Mouse (Mus musculus) embryonic fibroblast, embryonic 13.5 days (primary cell): ENCODE results near the gene Snx8. TPM values are rescaled to one million over a fixed set of nuclear protein-coding genes. Genes with fewer than 3 reads are reported as not detected.

Source experiments
- H3K27ac ChIP-seq: 2 replicates; pipeline ENCODE4 v1.5.1; 2012; ENCODE audit warnings: low read length, control low read depth, inconsistent platforms; ENCODE audit not compliant: insufficient read depth
- H3K4me1 ChIP-seq: 2 replicates; pipeline ENCODE4 v1.6.1; 2011; ENCODE audit warnings: low read length; ENCODE audit not compliant: control insufficient read depth, insufficient read depth
- H3K4me3 ChIP-seq: 2 replicates; pipeline ENCODE4 v1.5.1; 2011; ENCODE audit warnings: mild to moderate bottlenecking, control low read depth, low read length; ENCODE audit not compliant: insufficient read depth
- CTCF ChIP-seq: IDR thresholded peaks from 2 replicates; pipeline ENCODE4 v1.5.1; 2011; ENCODE audit warnings: mild to moderate bottlenecking, control low read depth, low read length, moderate library complexity, borderline replicate concordance; ENCODE audit not compliant: insufficient read depth
- POLR2A ChIP-seq: IDR thresholded peaks from 2 replicates; pipeline ENCODE4 v1.6.1; 2011; ENCODE audit warnings: low read depth, mild to moderate bottlenecking, control low read depth, low read length, moderate library complexity
- polyA plus RNA-seq: library from polyadenylated mRNA; stranded (reverse); fragments of >200 nt; gene quantifications from 2 replicates; pipeline ENCODE4 v1.2.4, GENCODE M21; 2011; ENCODE audit warnings: low read depth; ENCODE audit not compliant: missing spikeins, insufficient read length

Gene Snx8
- polyA plus RNA-seq, 1 experiment, result 16.4 TPM

GRCm38 (mm10) chr5:140384462-140384861 is 4.6 kb downstream of the Snx8 start:
- Histone ChIP-seq H3K27ac (peak overlapping the region; percentile 79), H3K4me1 (peaks cover 13% of the 10 kb centered on the region), H3K4me3 (no peak overlapping the region)
- TF ChIP-seq CTCF (no peak), POLR2A (no peak)

DNA sequence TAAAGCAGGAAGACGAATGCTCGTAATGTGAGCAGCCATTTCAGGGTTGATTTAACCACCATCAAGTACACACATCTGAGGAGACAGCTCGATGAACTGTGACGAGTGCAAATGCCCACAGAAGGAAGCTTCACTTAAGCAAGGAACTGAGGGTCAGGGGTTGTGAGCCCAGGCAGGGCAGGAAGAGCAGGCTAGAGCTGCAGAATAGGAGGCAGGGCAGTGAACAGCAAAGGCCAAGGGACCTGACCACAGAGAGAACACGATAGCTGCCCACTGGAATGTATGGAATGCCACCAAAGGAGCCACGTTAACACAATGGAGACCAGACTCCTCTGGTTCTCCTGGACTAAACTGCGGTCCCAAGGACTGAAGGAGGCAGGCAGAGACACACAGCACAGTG is 5.5 kb downstream of the Snx8 start:
- H3K4me1 ChIP-seq, result peaks cover 16% of the 10 kb centered on the region
- no peak overlapping the region for H3K4me3 ChIP-seq
- TF ChIP-seq POLR2A, result no peak
- no peak for TF ChIP-seq CTCF
- H3K27ac ChIP-seq, result peak overlapping the region; percentile 79

DNA sequence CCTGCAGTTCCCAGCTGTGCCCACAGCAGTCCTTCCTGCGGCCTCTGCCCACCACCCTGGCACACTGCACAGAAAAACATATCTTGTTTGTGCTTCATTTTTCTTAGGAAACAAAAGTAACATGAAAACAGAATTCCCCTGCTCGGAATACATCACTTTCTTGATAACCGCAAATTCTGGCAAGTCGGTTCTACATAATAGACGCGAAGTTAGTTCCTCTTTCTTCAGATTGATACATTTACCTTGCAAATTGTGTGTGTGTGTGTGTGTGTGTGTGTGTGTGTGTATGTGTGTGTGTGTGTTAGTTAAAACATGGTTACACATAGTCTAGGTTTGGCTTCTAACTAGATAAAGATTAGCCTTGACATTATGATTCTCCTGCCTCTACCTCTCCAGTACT is 6.4 kb downstream of the Snx8 start:
- H3K27ac ChIP-seq, result no peak overlapping the region
- no peak for TF ChIP-seq POLR2A
- no peak for TF ChIP-seq CTCF
- no peak overlapping the region for H3K4me3 ChIP-seq
- peaks cover 16% of the 10 kb centered on the region for H3K4me1 ChIP-seq

GRCm38 (mm10) chr5:140381156-140381555 is 7.9 kb downstream of the Snx8 start:
- Histone ChIP-seq H3K27ac (no peak overlapping the region), H3K4me3 (no peak overlapping the region), H3K4me1 (peaks cover 10% of the 10 kb centered on the region; the same call in 1 of the 2 replicates)
- TF ChIP-seq CTCF, result no peak
- TF ChIP-seq POLR2A, result no peak

GRCm38 (mm10) chr5:140379299-140379698 is 9.8 kb downstream of the Snx8 start:
- H3K27ac ChIP-seq, result peak overlapping the region; percentile 11
- peaks cover 10% of the 10 kb centered on the region; the same call in 1 of the 2 replicates for H3K4me1 ChIP-seq
- no peak overlapping the region for H3K4me3 ChIP-seq
- no peak for TF ChIP-seq POLR2A
- TF ChIP-seq CTCF, result no peak

DNA sequence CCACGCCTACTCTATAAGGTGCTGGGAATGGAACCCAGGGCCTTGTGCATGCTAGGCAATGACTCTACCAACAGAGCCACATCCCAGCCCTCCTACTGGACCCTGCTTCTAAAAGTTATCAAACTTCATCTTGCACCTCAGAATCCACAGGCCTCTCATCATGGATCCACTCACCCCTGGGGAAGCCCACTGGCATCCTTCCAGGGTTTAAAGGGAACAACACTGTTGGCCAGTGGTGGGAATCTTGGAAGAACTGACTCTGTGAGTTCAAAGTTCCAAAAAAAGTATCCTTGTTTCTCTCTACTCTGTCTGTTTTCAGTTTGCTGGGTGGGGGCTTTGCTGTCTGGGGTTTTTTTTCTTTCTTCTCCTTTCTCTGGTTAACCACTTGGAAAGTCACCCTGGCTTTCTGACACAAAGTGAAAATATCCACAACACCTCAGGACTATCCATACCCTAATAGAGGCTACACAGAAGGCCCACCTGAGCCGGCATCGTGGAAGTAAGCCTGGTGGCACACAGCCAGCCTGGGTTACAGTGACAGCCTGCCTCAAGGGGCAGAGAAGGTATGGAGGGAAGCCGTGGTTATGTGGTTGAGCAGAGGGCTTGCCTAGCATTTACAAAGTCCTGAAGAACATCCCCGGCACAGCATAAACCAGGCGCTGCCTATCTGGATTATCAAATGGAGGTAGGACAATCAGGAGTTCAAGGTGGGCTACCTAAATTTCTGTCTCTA is 10.8 kb downstream of the Snx8 start:
- Histone ChIP-seq H3K4me1 (peaks cover 7% of the 10 kb centered on the region; the same call in 1 of the 2 replicates), H3K4me3 (no peak overlapping the region), H3K27ac (no peak overlapping the region)
- TF ChIP-seq CTCF (no peak), POLR2A (no peak)

DNA sequence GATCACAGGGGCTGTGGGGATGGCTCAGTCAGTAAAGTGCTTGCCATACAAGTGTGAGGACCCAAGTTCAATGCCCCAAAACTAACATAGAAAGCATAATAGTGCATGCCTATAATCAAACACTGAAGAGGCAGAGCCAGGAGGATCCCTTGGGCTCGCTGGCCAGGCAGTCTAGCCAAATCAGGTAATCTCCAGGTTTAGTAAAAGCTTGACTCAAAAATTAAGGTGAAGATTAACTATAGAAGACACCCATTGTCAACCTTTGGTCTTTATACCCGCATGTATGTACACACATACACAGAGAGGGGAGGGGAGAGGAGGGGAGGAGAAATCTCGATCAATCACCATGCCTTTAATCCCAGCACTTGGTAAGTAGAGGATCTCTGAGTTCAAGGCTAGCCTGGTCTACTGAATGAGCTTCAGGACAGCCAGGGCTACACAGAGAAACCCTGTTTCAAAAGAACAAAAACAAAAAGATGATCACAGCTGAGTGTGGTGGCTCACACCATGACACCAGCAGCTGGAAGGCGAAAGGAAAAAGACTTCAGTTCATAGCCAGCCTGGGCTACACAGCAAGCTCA is 13.7 kb downstream of the Snx8 start:
- peaks cover 8% of the 10 kb centered on the region; the same call in 1 of the 2 replicates for H3K4me1 ChIP-seq
- no peak overlapping the region for H3K27ac ChIP-seq
- TF ChIP-seq POLR2A, result no peak
- no peak for TF ChIP-seq CTCF

DNA sequence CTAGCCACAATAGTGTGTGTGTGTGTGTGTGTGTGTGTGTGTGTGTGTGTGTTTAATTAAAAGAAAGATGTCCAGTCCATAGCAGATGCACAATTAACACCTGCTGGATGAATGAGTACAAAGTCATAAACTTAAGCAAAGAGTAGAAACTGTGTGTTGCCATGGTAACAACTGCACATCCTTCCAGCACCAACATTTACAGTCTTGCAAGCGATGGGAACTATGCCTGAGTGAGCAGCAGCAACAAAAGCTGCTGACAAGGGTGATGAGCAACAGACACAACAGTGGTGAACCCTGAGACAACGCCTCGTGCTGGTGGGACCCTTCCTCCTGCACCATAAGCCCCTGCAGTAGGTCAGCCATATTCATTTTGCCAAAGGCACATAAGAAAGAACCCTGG is 14.8 kb downstream of the Snx8 start:
- H3K27ac ChIP-seq, result no peak overlapping the region
- no peak overlapping the region for H3K4me3 ChIP-seq
- peaks cover 3% of the 10 kb centered on the region; the same call in 1 of the 2 replicates for H3K4me1 ChIP-seq
- TF ChIP-seq POLR2A, result no peak
- TF ChIP-seq CTCF, result no peak

More for the DNA sequence above, 13.7 kb downstream of the Snx8 start:
- no peak overlapping the region for H3K4me3 ChIP-seq

- TF ChIP-seq POLR2A, result no peak
- no peak for TF ChIP-seq CTCF
- H3K27ac ChIP-seq, result no peak overlapping the region
- 0 out of 2 replicates have a peak, but pooled peaks cover 2% of the 10 kb centered on the region for H3K4me1 ChIP-seq
- no peak overlapping the region for H3K4me3 ChIP-seq
Measured at GRCm38 (mm10) chr5:140373711-140374110, 15.4 kb downstream of the Snx8 start.

- no peak overlapping the region for H3K27ac ChIP-seq
- 0 out of 2 replicates have a peak, but pooled peaks cover 2% of the 10 kb centered on the region for H3K4me1 ChIP-seq
- H3K4me3 ChIP-seq, result no peak overlapping the region
- no peak for TF ChIP-seq CTCF
- no peak for TF ChIP-seq POLR2A
Measured at GRCm38 (mm10) chr5:140371671-140372070, 17.4 kb downstream of the Snx8 start.
